Mouse (Mus musculus): ENCODE data around the gene Mtus2. TPM values are rescaled to one million over a fixed set of nuclear protein-coding genes. Genes with fewer than 3 reads are reported as not detected.
A peak's percentile ranks its signal among the peaks of the same experiment; 100 is the strongest.

The Mtus2 gene
- polyA plus RNA-seq, 1 experiment, result 2.3 TPM

- Histone ChIP-seq H3K4me1 (ENCODE audit: control insufficient read depth, insufficient read depth, insufficient read length) (no peaks in the 10 kb centered on the region), H3K36me3 (ENCODE audit: control insufficient read depth, insufficient read depth, low read length) (no peaks in the 10 kb centered on the region)
- 76% methylated on average over 10 of the region's 10 CpGs for WGBS
These were observed 174.5 kb downstream of the Mtus2 start for GRCm38 (mm10) chr5:148131458-148132131.

GRCm38 (mm10) chr5:148133448-148134060 lies 176.4 kb downstream of the Mtus2 start:
- no peak overlapping the region for H3K4me3 ChIP-seq (ENCODE audit: extremely low read depth, insufficient read depth, insufficient read length)
- TF ChIP-seq CTCF (IDR thresholded peaks at IDR 0.05; ENCODE audit: extremely low read depth, insufficient read depth, insufficient read length, insufficient replicate concordance) (no peak), POLR2A (IDR thresholded peaks at IDR 0.05; ENCODE audit: low read depth, low read length) (no peak)
- 89% methylated on average over 9 of the region's 9 CpGs for WGBS
- DNase-seq (ENCODE audit: low read depth in 1 of 2, low spot score in 2 of 2), result no peak
- H3K27ac ChIP-seq (ENCODE audit: insufficient read depth, low read length), result no peak overlapping the region
- no peaks in the 10 kb centered on the region for H3K27me3 ChIP-seq (ENCODE audit: control insufficient read depth, insufficient read depth, low read length)
- no peaks in the 10 kb centered on the region for H3K4me1 ChIP-seq (ENCODE audit: control insufficient read depth, insufficient read depth, insufficient read length)
- H3K36me3 ChIP-seq (ENCODE audit: control insufficient read depth, insufficient read depth, low read length), result no peaks in the 10 kb centered on the region

More at GRCm38 (mm10) chr5:148131458-148132131, 174.5 kb downstream of the Mtus2 start:
- H3K27ac ChIP-seq (ENCODE audit: insufficient read depth, low read length), result peak overlapping the region; percentile 34; the same call in 1 of the 2 replicates
- no peak overlapping the region for H3K4me3 ChIP-seq (ENCODE audit: extremely low read depth, insufficient read depth, insufficient read length)
- TF ChIP-seq CTCF (IDR thresholded peaks at IDR 0.05; ENCODE audit: extremely low read depth, insufficient read depth, insufficient read length, insufficient replicate concordance) (no peak), POLR2A (IDR thresholded peaks at IDR 0.05; ENCODE audit: low read depth, low read length) (no peak)
- DNase-seq (ENCODE audit: low read depth in 1 of 2, low spot score in 2 of 2), result no peak
- no peaks in the 10 kb centered on the region for H3K27me3 ChIP-seq (ENCODE audit: control insufficient read depth, insufficient read depth, low read length)

- 94% methylated on average over 3 of the region's 3 CpGs for WGBS
- TF ChIP-seq CTCF (IDR thresholded peaks at IDR 0.05; ENCODE audit: extremely low read depth, insufficient read depth, insufficient read length, insufficient replicate concordance) (no peak), POLR2A (IDR thresholded peaks at IDR 0.05; ENCODE audit: low read depth, low read length) (no peak)
- no peak for DNase-seq (ENCODE audit: low read depth in 1 of 2, low spot score in 2 of 2)
- Histone ChIP-seq H3K4me1 (ENCODE audit: control insufficient read depth, insufficient read depth, insufficient read length) (no peaks in the 10 kb centered on the region), H3K4me3 (ENCODE audit: extremely low read depth, insufficient read depth, insufficient read length) (no peak overlapping the region), H3K27me3 (ENCODE audit: control insufficient read depth, insufficient read depth, low read length) (no peaks in the 10 kb centered on the region), H3K27ac (ENCODE audit: insufficient read depth, low read length) (no peak overlapping the region), H3K36me3 (ENCODE audit: control insufficient read depth, insufficient read depth, low read length) (no peaks in the 10 kb centered on the region)
These were observed 184.5 kb downstream of the Mtus2 start for GRCm38 (mm10) chr5:148141662-148142061.

GRCm38 (mm10) chr5:148146200-148146823 lies 189.2 kb downstream of the Mtus2 start:
- WGBS, result 80% methylated on average over 12 of the region's 12 CpGs
- Histone ChIP-seq H3K4me1 (ENCODE audit: control insufficient read depth, insufficient read depth, insufficient read length) (no peaks in the 10 kb centered on the region), H3K27ac (ENCODE audit: insufficient read depth, low read length) (no peak overlapping the region), H3K4me3 (ENCODE audit: extremely low read depth, insufficient read depth, insufficient read length) (no peak overlapping the region), H3K36me3 (ENCODE audit: control insufficient read depth, insufficient read depth, low read length) (no peaks in the 10 kb centered on the region), H3K27me3 (ENCODE audit: control insufficient read depth, insufficient read depth, low read length) (no peaks in the 10 kb centered on the region)
- no peak for DNase-seq (ENCODE audit: low read depth in 1 of 2, low spot score in 2 of 2)
- TF ChIP-seq CTCF (IDR thresholded peaks at IDR 0.05; ENCODE audit: extremely low read depth, insufficient read depth, insufficient read length, insufficient replicate concordance), result no peak
- TF ChIP-seq POLR2A (IDR thresholded peaks at IDR 0.05; ENCODE audit: low read depth, low read length), result no peak

DNA sequence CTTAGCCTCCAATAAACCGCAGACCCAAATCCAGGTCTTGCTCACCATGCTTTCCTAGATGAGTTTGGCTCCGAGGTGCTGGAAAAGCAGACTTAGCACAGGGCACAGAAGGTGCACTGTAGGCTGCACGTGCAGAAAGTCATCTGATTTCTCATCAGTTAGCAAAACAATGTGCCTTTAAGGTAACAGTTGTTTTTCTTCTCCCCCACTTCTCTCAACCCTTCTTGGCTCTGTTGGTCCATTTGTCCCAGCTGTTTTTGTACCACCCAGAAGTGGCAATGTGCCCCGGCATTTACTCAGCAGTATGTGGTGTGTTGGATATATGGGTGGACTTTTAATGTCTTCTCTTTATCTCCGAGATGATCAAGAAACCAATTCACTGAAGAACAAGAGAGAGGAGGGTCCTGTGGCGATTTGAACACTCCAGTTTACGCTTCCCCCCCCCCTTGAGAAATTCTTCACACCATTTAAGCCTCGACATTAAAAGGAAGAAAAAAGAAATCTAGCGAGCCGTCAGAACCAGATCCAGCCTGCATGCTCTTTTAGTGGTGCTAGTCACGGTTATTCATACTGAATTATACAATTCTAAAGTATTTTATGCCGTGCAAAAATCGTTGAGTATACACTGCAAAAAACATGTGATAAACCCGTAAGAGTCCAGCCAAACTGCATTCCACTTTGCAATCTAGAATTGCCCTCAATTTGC lies 194.9 kb downstream of the Mtus2 start:
- Histone ChIP-seq H3K27ac (ENCODE audit: insufficient read depth, low read length) (no peak overlapping the region), H3K4me1 (ENCODE audit: control insufficient read depth, insufficient read depth, insufficient read length) (no peaks in the 10 kb centered on the region), H3K36me3 (ENCODE audit: control insufficient read depth, insufficient read depth, low read length) (no peaks in the 10 kb centered on the region), H3K4me3 (ENCODE audit: extremely low read depth, insufficient read depth, insufficient read length) (no peak overlapping the region), H3K27me3 (ENCODE audit: control insufficient read depth, insufficient read depth, low read length) (no peaks in the 10 kb centered on the region)
- no peak for TF ChIP-seq POLR2A (IDR thresholded peaks at IDR 0.05; ENCODE audit: low read depth, low read length)
- no peak for TF ChIP-seq CTCF (IDR thresholded peaks at IDR 0.05; ENCODE audit: extremely low read depth, insufficient read depth, insufficient read length, insufficient replicate concordance)
- DNase-seq (ENCODE audit: low read depth in 1 of 2, low spot score in 2 of 2), result no peak
- WGBS, result 83% methylated on average over 14 of the region's 14 CpGs

DNA sequence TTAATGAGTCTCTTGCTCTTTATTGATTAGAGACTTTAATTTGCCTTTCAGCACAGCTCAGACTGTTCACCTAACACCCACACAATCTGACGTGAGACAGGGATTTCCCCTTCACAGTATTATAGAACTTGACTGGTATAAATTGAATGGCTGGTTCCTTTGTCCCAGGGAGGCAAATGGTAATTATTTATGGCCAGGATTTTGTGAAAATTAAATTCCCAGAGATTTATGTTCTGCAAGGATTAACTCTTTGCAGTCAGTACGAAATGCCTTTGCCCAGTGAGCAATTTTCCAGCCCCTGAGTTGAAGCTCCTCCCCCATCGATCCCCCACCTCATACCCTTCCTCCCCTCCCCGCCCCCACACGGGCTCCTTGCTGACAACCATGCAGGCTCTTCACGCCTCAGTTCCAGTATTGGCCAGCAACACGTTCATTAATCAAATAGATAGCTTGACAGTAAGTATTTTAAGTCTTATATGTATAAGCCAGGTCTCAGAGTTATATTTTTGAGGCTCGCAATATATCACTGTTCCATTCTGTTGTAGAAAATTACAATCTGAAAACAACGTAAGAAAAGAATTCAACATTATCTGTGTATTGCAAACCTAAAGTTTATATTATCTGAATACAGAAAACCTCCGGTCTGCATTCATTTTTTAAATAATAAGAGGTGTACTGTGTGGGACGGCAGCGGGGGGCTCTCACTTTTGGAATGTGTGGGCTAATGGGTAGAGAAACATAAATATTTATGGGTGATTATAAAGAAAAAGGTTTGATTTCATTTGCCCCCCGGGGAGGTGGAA lies 195.7 kb downstream of the Mtus2 start:
- 78% methylated on average over 13 of the region's 13 CpGs for WGBS
- Histone ChIP-seq H3K4me1 (ENCODE audit: control insufficient read depth, insufficient read depth, insufficient read length) (no peaks in the 10 kb centered on the region), H3K27me3 (ENCODE audit: control insufficient read depth, insufficient read depth, low read length) (no peaks in the 10 kb centered on the region), H3K4me3 (ENCODE audit: extremely low read depth, insufficient read depth, insufficient read length) (no peak overlapping the region), H3K27ac (ENCODE audit: insufficient read depth, low read length) (no peak overlapping the region), H3K36me3 (ENCODE audit: control insufficient read depth, insufficient read depth, low read length) (no peaks in the 10 kb centered on the region)
- no peak for TF ChIP-seq POLR2A (IDR thresholded peaks at IDR 0.05; ENCODE audit: low read depth, low read length)
- TF ChIP-seq CTCF (IDR thresholded peaks at IDR 0.05; ENCODE audit: extremely low read depth, insufficient read depth, insufficient read length, insufficient replicate concordance), result no peak
- DNase-seq (ENCODE audit: low read depth in 1 of 2, low spot score in 2 of 2), result no peak
